Mouse (Mus musculus): ENCODE results near the gene Capn1. TPM values are rescaled to one million over a fixed set of nuclear protein-coding genes. Genes with fewer than 3 reads are reported as not detected.

Gene Capn1
- polyA plus RNA-seq, 1 experiment from 2014 or later: 16.1 TPM

DNA sequence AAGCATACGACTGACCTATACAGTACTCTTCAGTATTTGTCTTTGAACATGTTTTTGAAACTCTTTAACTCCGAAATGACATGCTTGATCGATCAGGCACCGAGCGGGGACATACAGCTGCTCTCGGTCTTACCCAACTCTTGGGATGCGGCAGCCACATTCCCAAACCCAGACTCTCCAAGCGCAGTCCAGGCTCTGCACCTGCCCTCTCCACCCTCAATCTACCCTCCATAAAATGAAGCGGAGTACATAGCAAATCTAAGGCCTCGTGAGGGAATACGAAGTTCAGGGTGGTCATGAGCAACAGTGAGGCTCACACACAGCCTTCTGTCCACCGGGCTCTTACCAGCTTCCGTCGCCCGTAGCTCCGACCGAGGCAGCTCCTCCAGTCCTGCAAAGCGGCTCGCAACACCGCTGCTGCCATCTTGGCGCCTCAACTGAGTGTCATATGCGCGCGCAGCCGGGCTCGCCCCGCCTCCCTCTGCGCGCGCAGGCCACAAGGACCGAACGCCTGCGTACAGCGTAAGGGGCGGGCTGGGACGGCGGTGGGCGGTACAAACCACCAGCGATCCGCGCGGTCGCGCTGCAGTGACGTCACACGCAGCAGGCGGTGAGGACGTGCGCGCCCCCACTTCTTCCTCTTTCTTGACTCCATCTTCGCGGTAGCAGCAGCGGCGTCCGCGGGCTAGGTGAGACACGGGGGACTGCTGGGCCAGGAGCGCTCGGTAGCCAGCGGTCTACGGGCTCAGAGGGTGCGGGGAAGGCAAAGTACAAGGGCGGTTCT, 41.8 kb upstream of the Capn1 start, which contains the start of the genes Mrpl49 and Fau:
Gene Mrpl49, minus strand, starts transcription at position 473 of the 784 bp plus-strand sequence.
Gene Fau, plus strand, starts transcription at position 532 of the 784 bp plus-strand sequence.
- Histone ChIP-seq H3K27me3 (ENCODE audit: control insufficient read depth, insufficient read depth, low read length) (no peaks in the 10 kb centered on the region), H3K9me3 (ENCODE audit: control insufficient read depth, low read depth, low read length) (no peaks in the 10 kb centered on the region), H3K36me3 (ENCODE audit: control insufficient read depth, insufficient read depth, low read length) (peaks cover 39% of the 10 kb centered on the region), H3K4me1 (ENCODE audit: control insufficient read depth, insufficient read depth, low read length) (peaks cover 16% of the 10 kb centered on the region), H3K4me2 (replicated peaks; ENCODE audit: low read depth, low read length) (peak within 1 kb of the TSS; percentile 85), H3K4me3 (ENCODE audit: low read depth, low read length) (peak within 1 kb of the TSS; percentile 89), H3K9ac (replicated peaks; ENCODE audit: low read depth, low read length) (peak within 1 kb of the TSS; percentile 86), H3K27ac (ENCODE audit: low read length) (peak within 1 kb of the TSS; percentile 67; the same call in 1 of the 2 replicates)
- under 1% methylated on average over 63 of the region's 63 CpGs for WGBS
- ATAC-seq (ENCODE audit: insufficient number of reproducible peaks, insufficient read depth, low FRiP score, low read depth): peak; percentile 88

DNA sequence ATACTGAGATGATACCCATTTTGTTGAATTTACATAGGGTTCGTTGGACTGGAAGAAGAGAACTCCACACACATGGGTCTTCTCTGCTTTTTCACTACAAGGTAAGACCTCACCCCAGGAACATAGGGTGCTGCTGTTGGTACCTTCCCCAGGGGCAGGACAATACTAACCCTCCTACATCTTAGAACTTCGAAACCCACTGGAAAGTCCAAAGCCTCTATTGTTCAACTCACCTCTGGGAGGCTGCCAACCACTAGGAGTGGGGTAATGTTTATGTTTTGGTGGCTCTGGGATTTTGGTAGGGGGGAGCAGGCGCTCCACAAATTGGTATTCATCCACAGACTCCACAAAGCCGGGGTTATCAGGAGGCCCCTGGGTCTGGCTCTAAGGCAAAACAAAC, 41.0 kb upstream of the Capn1 start:
- peak overlapping the region; percentile 69; the same call in 1 of the 2 replicates for H3K9ac ChIP-seq (replicated peaks; ENCODE audit: low read depth, low read length)
- H3K4me1 ChIP-seq (ENCODE audit: control insufficient read depth, insufficient read depth, low read length): peaks cover 10% of the 10 kb centered on the region; the same call in 1 of the 2 replicates
- 52% methylated on average over 4 of the region's 4 CpGs for WGBS
- peak overlapping the region; percentile 89 for H3K4me3 ChIP-seq (ENCODE audit: low read depth, low read length)
- H3K9me3 ChIP-seq (ENCODE audit: control insufficient read depth, low read depth, low read length): no peaks in the 10 kb centered on the region
- peaks cover 47% of the 10 kb centered on the region for H3K36me3 ChIP-seq (ENCODE audit: control insufficient read depth, insufficient read depth, low read length)
- H3K4me2 ChIP-seq (replicated peaks; ENCODE audit: low read depth, low read length): peak overlapping the region; percentile 79
- H3K27me3 ChIP-seq (ENCODE audit: control insufficient read depth, insufficient read depth, low read length): no peaks in the 10 kb centered on the region
- no peak for ATAC-seq (ENCODE audit: insufficient number of reproducible peaks, insufficient read depth, low FRiP score, low read depth)
- no peak overlapping the region for H3K27ac ChIP-seq (ENCODE audit: low read length)

DNA sequence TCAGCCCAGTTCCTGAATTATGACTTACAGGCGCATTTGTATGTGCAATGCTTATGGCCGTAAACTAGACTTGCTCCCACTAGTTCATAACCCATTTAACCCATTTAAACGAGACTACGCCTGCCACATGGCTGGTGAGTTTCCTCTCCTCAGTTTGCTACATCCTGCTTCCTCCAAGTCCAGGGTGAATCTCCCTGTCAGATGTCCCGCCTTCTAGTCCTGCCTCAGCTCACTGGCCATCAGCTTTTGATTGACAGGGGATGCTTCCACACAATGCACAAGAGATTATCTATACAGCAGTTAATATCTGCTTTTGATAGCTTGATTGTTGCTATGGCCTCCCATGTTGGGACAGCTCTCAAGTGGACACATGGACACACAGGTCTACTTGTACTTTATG, 38.6 kb upstream of the Capn1 start:
- ATAC-seq (ENCODE audit: insufficient number of reproducible peaks, insufficient read depth, low FRiP score, low read depth): no peak
- Histone ChIP-seq H3K4me1 (ENCODE audit: control insufficient read depth, insufficient read depth, low read length) (peaks cover 10% of the 10 kb centered on the region; the same call in 1 of the 2 replicates), H3K36me3 (ENCODE audit: control insufficient read depth, insufficient read depth, low read length) (peaks cover 66% of the 10 kb centered on the region), H3K9ac (replicated peaks; ENCODE audit: low read depth, low read length) (no peak overlapping the region), H3K27ac (ENCODE audit: low read length) (no peak overlapping the region), H3K4me3 (ENCODE audit: low read depth, low read length) (no peak overlapping the region), H3K4me2 (replicated peaks; ENCODE audit: low read depth, low read length) (no peak overlapping the region), H3K9me3 (ENCODE audit: control insufficient read depth, low read depth, low read length) (no peaks in the 10 kb centered on the region), H3K27me3 (ENCODE audit: control insufficient read depth, insufficient read depth, low read length) (no peaks in the 10 kb centered on the region)
- WGBS: 79% methylated on average over 5 of the region's 5 CpGs

- ATAC-seq (ENCODE audit: insufficient number of reproducible peaks, insufficient read depth, low FRiP score, low read depth): no peak
- Histone ChIP-seq H3K9me3 (ENCODE audit: control insufficient read depth, low read depth, low read length) (no peaks in the 10 kb centered on the region), H3K27ac (ENCODE audit: low read length) (no peak overlapping the region), H3K9ac (replicated peaks; ENCODE audit: low read depth, low read length) (no peak overlapping the region), H3K4me2 (replicated peaks; ENCODE audit: low read depth, low read length) (no peak overlapping the region), H3K36me3 (ENCODE audit: control insufficient read depth, insufficient read depth, low read length) (peaks cover 69% of the 10 kb centered on the region), H3K4me3 (ENCODE audit: low read depth, low read length) (no peak overlapping the region), H3K27me3 (ENCODE audit: control insufficient read depth, insufficient read depth, low read length) (no peaks in the 10 kb centered on the region), H3K4me1 (ENCODE audit: control insufficient read depth, insufficient read depth, low read length) (peaks cover 12% of the 10 kb centered on the region)
- WGBS: 92% methylated on average over 7 of the region's 7 CpGs
These were observed 36.8 kb upstream of the Capn1 start for GRCm38 (mm10) chr19:6052516-6052915.

DNA sequence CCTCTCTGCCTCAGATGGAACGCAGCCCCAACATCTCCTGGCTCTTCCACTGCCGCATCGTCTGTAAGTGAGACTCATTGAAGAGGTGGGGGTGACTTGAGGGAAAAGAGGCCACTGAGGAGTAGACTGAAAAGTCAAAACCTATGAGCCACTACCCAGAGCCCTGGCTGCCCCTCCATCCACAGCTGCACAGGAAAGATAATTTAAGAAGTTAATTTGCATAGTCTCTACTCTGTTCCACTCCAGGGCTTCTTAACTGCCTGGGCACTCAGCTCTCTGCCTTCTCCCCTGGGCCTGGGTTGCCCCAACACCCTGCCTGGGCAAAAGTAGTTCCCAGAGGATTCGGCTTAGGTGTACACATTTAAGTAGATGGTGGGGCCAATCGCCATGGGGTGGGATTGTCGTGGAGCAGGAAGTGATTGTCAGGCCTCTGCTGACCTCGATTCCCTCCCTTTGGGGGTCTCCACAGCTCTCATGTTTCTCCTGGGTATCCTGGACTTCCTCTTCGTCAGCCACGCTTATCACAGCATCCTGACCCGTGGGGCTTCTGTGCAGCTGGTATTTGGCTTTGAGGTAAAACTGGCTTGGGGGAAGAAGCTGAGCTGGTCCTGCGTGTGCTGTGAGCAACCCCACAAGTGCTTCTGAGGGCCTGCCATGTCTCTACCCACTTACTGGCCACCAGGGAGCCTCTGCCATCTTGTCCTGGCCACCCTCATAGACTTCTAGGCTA, 33.1 kb upstream of the Capn1 start:
- Histone ChIP-seq H3K9ac (replicated peaks; ENCODE audit: low read depth, low read length) (no peak overlapping the region), H3K27ac (ENCODE audit: low read length) (no peak overlapping the region), H3K4me1 (ENCODE audit: control insufficient read depth, insufficient read depth, low read length) (peaks cover 13% of the 10 kb centered on the region), H3K36me3 (ENCODE audit: control insufficient read depth, insufficient read depth, low read length) (peaks cover 56% of the 10 kb centered on the region), H3K4me3 (ENCODE audit: low read depth, low read length) (no peak overlapping the region), H3K9me3 (ENCODE audit: control insufficient read depth, low read depth, low read length) (no peaks in the 10 kb centered on the region), H3K4me2 (replicated peaks; ENCODE audit: low read depth, low read length) (no peak overlapping the region), H3K27me3 (ENCODE audit: control insufficient read depth, insufficient read depth, low read length) (no peaks in the 10 kb centered on the region)
- WGBS: 88% methylated on average over 11 of the region's 11 CpGs
- no peak for ATAC-seq (ENCODE audit: insufficient number of reproducible peaks, insufficient read depth, low FRiP score, low read depth)

GRCm38 (mm10) chr19:6047899-6048166, 32.1 kb upstream of the Capn1 start:
- Histone ChIP-seq H3K36me3 (ENCODE audit: control insufficient read depth, insufficient read depth, low read length) (peaks cover 46% of the 10 kb centered on the region), H3K4me3 (ENCODE audit: low read depth, low read length) (peak overlapping the region; percentile 89), H3K9ac (replicated peaks; ENCODE audit: low read depth, low read length) (peak overlapping the region; percentile 87; the same call in 1 of the 2 replicates), H3K27ac (ENCODE audit: low read length) (no peak overlapping the region), H3K27me3 (ENCODE audit: control insufficient read depth, insufficient read depth, low read length) (no peaks in the 10 kb centered on the region), H3K9me3 (ENCODE audit: control insufficient read depth, low read depth, low read length) (no peaks in the 10 kb centered on the region), H3K4me1 (ENCODE audit: control insufficient read depth, insufficient read depth, low read length) (peaks cover 13% of the 10 kb centered on the region), H3K4me2 (replicated peaks; ENCODE audit: low read depth, low read length) (peak overlapping the region; percentile 84)
- WGBS: 80% methylated on average over 8 of the region's 8 CpGs
- ATAC-seq (ENCODE audit: insufficient number of reproducible peaks, insufficient read depth, low FRiP score, low read depth): no peak

- 3% methylated on average over 40 of the region's 44 CpGs for WGBS
- peak; percentile 15 for ATAC-seq (ENCODE audit: insufficient number of reproducible peaks, insufficient read depth, low FRiP score, low read depth)
These were observed 31.6 kb upstream of the Capn1 start for GRCm38 (mm10) chr19:6047154-6047898.

More at GRCm38 (mm10) chr19:6047154-6047898, 31.6 kb upstream of the Capn1 start:
- peaks cover 41% of the 10 kb centered on the region for H3K36me3 ChIP-seq (ENCODE audit: control insufficient read depth, insufficient read depth, low read length)
- peak overlapping the region; percentile 84 for H3K4me2 ChIP-seq (replicated peaks; ENCODE audit: low read depth, low read length)
- H3K4me1 ChIP-seq (ENCODE audit: control insufficient read depth, insufficient read depth, low read length): peaks cover 13% of the 10 kb centered on the region
- peak overlapping the region; percentile 99 for H3K27ac ChIP-seq (ENCODE audit: low read length)
- H3K27me3 ChIP-seq (ENCODE audit: control insufficient read depth, insufficient read depth, low read length): no peaks in the 10 kb centered on the region
- H3K4me3 ChIP-seq (ENCODE audit: low read depth, low read length): peak overlapping the region; percentile 89
- no peaks in the 10 kb centered on the region for H3K9me3 ChIP-seq (ENCODE audit: control insufficient read depth, low read depth, low read length)
- H3K9ac ChIP-seq (replicated peaks; ENCODE audit: low read depth, low read length): peak overlapping the region; percentile 87

All from stomach, embryonic 14.5 days (tissue).